Mouse (Mus musculus) bone marrow macrophage, adult 2 months (primary cell): Measurements from ENCODE around the gene Slc44a3. TPM values are rescaled to one million over a fixed set of nuclear protein-coding genes. Genes with fewer than 3 reads are reported as not detected.

Experiments used
- H3K27ac ChIP-seq: 2 replicates; pipeline ENCODE4 v1.5.1; 2012; ENCODE audit warnings: low read depth, low read length; ENCODE audit not compliant: insufficient read depth
- H3K4me1 ChIP-seq: 2 replicates; pipeline ENCODE4 v1.6.1; 2012; ENCODE audit warnings: low read length; ENCODE audit not compliant: control insufficient read depth, insufficient read depth
- H3K4me3 ChIP-seq: 2 replicates; pipeline ENCODE4 v1.5.1; 2012; ENCODE audit warnings: mild to moderate bottlenecking, low read length, moderate library complexity; ENCODE audit not compliant: insufficient read depth
- CTCF ChIP-seq: IDR thresholded peaks from 2 replicates; pipeline ENCODE4 v1.5.1; 2012; ENCODE audit warnings: low read depth, mild to moderate bottlenecking, low read length, moderate library complexity
- POLR2A ChIP-seq: IDR thresholded peaks from 2 replicates; pipeline ENCODE4 v1.6.1; 2012; ENCODE audit warnings: mild to moderate bottlenecking, low read depth, low read length, borderline replicate concordance
- polyA plus RNA-seq: library from polyadenylated mRNA; stranded (reverse); fragments of >200 nt; gene quantifications from 2 replicates; pipeline ENCODE4 v1.2.4, GENCODE M21; 2012; ENCODE audit not compliant: missing spikeins, insufficient read depth, insufficient read length

Slc44a3 gene
- polyA plus RNA-seq, result not detected in 2 replicates

- TF ChIP-seq POLR2A, result no peak
- TF ChIP-seq CTCF, result no peak
- H3K4me1 ChIP-seq, result no peaks in the 10 kb centered on the region
- no peak within 1 kb of the TSS for H3K27ac ChIP-seq
- no peak within 1 kb of the TSS for H3K4me3 ChIP-seq
These were observed at the start of gene Slc44a3 for GRCm38 (mm10) chr3:121532176-121532575. Gene Slc44a3, minus strand, starts transcription at chr3:121532404.

GRCm38 (mm10) chr3:121579880-121580549 lies 47.8 kb upstream of the Slc44a3 start:
- Histone ChIP-seq H3K4me1 (peaks cover 27% of the 10 kb centered on the region), H3K4me3 (no peak overlapping the region), H3K27ac (no peak overlapping the region)
- TF ChIP-seq POLR2A (no peak), CTCF (no peak)

- Histone ChIP-seq H3K4me3 (no peak overlapping the region), H3K27ac (no peak overlapping the region), H3K4me1 (peaks cover 21% of the 10 kb centered on the region)
- TF ChIP-seq CTCF (no peak), POLR2A (no peak)
These were observed 47.2 kb upstream of the Slc44a3 start for GRCm38 (mm10) chr3:121579402-121579801.

GRCm38 (mm10) chr3:121578706-121579105 lies 46.5 kb upstream of the Slc44a3 start:
- Histone ChIP-seq H3K4me3 (no peak overlapping the region), H3K27ac (no peak overlapping the region), H3K4me1 (peaks cover 18% of the 10 kb centered on the region)
- TF ChIP-seq CTCF (no peak), POLR2A (no peak)

GRCm38 (mm10) chr3:121577641-121578040 lies 45.4 kb upstream of the Slc44a3 start:
- Histone ChIP-seq H3K4me1 (peaks cover 18% of the 10 kb centered on the region), H3K4me3 (no peak overlapping the region), H3K27ac (no peak overlapping the region; the same call in 1 of the 2 replicates)
- TF ChIP-seq POLR2A, result no peak
- TF ChIP-seq CTCF, result no peak

GRCm38 (mm10) chr3:121577032-121577591 lies 44.9 kb upstream of the Slc44a3 start:
- peak overlapping the region; percentile 61 for H3K27ac ChIP-seq
- no peak overlapping the region for H3K4me3 ChIP-seq
- H3K4me1 ChIP-seq, result peaks cover 18% of the 10 kb centered on the region
- TF ChIP-seq CTCF (no peak), POLR2A (no peak)

- TF ChIP-seq POLR2A (no peak), CTCF (no peak)
- no peak overlapping the region for H3K4me3 ChIP-seq
- no peak overlapping the region for H3K27ac ChIP-seq
- peaks cover 25% of the 10 kb centered on the region for H3K4me1 ChIP-seq
These were observed 44.2 kb upstream of the Slc44a3 start for GRCm38 (mm10) chr3:121576367-121576766.

GRCm38 (mm10) chr3:121574386-121574785 lies 42.2 kb upstream of the Slc44a3 start:
- TF ChIP-seq CTCF, result no peak
- no peak for TF ChIP-seq POLR2A
- H3K4me1 ChIP-seq, result peaks cover 34% of the 10 kb centered on the region
- no peak overlapping the region for H3K4me3 ChIP-seq
- no peak overlapping the region for H3K27ac ChIP-seq

- TF ChIP-seq CTCF, result no peak
- no peak for TF ChIP-seq POLR2A
- H3K4me3 ChIP-seq, result no peak overlapping the region
- peaks cover 34% of the 10 kb centered on the region for H3K4me1 ChIP-seq
- no peak overlapping the region for H3K27ac ChIP-seq
These were observed 41.7 kb upstream of the Slc44a3 start for GRCm38 (mm10) chr3:121573858-121574257.

GRCm38 (mm10) chr3:121571491-121571890 lies 39.3 kb upstream of the Slc44a3 start:
- H3K4me3 ChIP-seq, result peak overlapping the region; percentile 41
- peaks cover 23% of the 10 kb centered on the region for H3K4me1 ChIP-seq
- TF ChIP-seq POLR2A, result no peak
- TF ChIP-seq CTCF, result no peak
- peak overlapping the region; percentile 57 for H3K27ac ChIP-seq
